Mouse (Mus musculus) CH12.LX (cell line): ENCODE data around the gene Twsg1. TPM values are rescaled to one million over a fixed set of nuclear protein-coding genes. Genes with fewer than 3 reads are reported as not detected.

Source experiments
- DNase-seq: peaks from one replicate; pipeline ENCODE4 v3.0.0-alpha.2; 2013; ENCODE audit errors: extremely low read depth
- H3K27ac ChIP-seq: 2 replicates; pipeline ENCODE4 v1.5.1; 2012; ENCODE audit warnings: low read depth, mild to moderate bottlenecking, control low read depth, moderate library complexity; ENCODE audit not compliant: insufficient read depth
- H3K27me3 ChIP-seq: replicated peaks from 2 replicates; pipeline ENCODE3; 2012; ENCODE audit warnings: inconsistent platforms
- H3K36me3 ChIP-seq, 2 experiments: replicated peaks in 1 of 2; 2 replicates each; pipeline versions ENCODE3 to v1.6.1; 2012; ENCODE audit warnings: inconsistent platforms in 1 of 2, low read length in 1 of 2, mild to moderate bottlenecking in 1 of 2, mixed read lengths in 1 of 2, moderate library complexity in 1 of 2; ENCODE audit not compliant: control insufficient read depth in 1 of 2, insufficient read depth in 1 of 2
- H3K4me1 ChIP-seq, 2 experiments: 2 replicates each; pipeline ENCODE4 v1.6.1; 2012; ENCODE audit warnings: inconsistent platforms in 1 of 2, moderate library complexity in 1 of 2; ENCODE audit not compliant: insufficient read depth in 2 of 2, control insufficient read depth in 1 of 2
- H3K4me2 ChIP-seq: 2 replicates; pipeline ENCODE4 v1.6.1; 2012; ENCODE audit warnings: low read depth, mild to moderate bottlenecking, control low read depth; ENCODE audit not compliant: poor library complexity, insufficient read depth, severe bottlenecking
- H3K4me3 ChIP-seq, 3 experiments: fragments of 150-350 bp in 1 of 3; sonication (generic) in 1 of 3; replicated peaks in 1 of 3; 2 replicates each; pipeline versions ENCODE3 to v1.5.1; 2011 to 2012; ENCODE audit warnings: low read depth in 2 of 3, low read length in 2 of 3, mild to moderate bottlenecking in 2 of 3, moderate library complexity in 2 of 3, control low read depth in 1 of 3, improper control_type of control experiment in 1 of 3, inconsistent platforms in 1 of 3, mixed read lengths in 1 of 3; ENCODE audit not compliant: poor library complexity in 1 of 3
- H3K79me2 ChIP-seq: replicated peaks from 2 replicates; pipeline ENCODE4 v1.6.1; 2012; ENCODE audit warnings: mild to moderate bottlenecking, moderate library complexity; ENCODE audit not compliant: control insufficient read depth, poor library complexity, insufficient read depth, severe bottlenecking; ENCODE audit errors: extremely low read depth
- H3K9ac ChIP-seq: 2 replicates; pipeline ENCODE4 v1.6.1; 2012; ENCODE audit warnings: low read depth, mild to moderate bottlenecking, control low read depth, moderate library complexity; ENCODE audit not compliant: insufficient read depth
- H3K9me3 ChIP-seq: replicated peaks from 2 replicates; pipeline ENCODE3; 2012; ENCODE audit warnings: low read length, inconsistent platforms, mixed read lengths
- CHD2 ChIP-seq: IDR thresholded peaks from 2 replicates; pipeline ENCODE4 v1.6.1; 2011; ENCODE audit warnings: low read length, improper control_type of control experiment
- CTCF ChIP-seq, 2 experiments: IDR thresholded peaks in 1 of 2; conservative IDR thresholded peaks in 1 of 2; 2 replicates each; pipeline ENCODE4 v1.5.1; 2011 to 2012; ENCODE audit warnings: low read depth in 2 of 2, low read length in 2 of 2, improper control_type of control experiment in 1 of 2, inconsistent platforms in 1 of 2, mild to moderate bottlenecking in 1 of 2, moderate library complexity in 1 of 2
- E2F4 ChIP-seq: IDR thresholded peaks from 2 replicates; pipeline ENCODE4 v1.6.1; 2011; ENCODE audit warnings: low read depth, low read length, improper control_type of control experiment; ENCODE audit not compliant: insufficient replicate concordance
- ETS1 ChIP-seq: conservative IDR thresholded peaks from 2 replicates; pipeline ENCODE4 v1.6.1; 2012; ENCODE audit warnings: low read depth, mild to moderate bottlenecking, inconsistent platforms, low read length, improper control_type of control experiment, moderate library complexity
- GABPA ChIP-seq: IDR thresholded peaks from 2 replicates; pipeline ENCODE4 v1.6.1; 2012; ENCODE audit warnings: low read depth, low read length, improper control_type of control experiment, inconsistent platforms; ENCODE audit not compliant: insufficient replicate concordance
- IRF4 ChIP-seq: IDR thresholded peaks from 2 replicates; pipeline ENCODE4 v1.6.1; 2014; ENCODE audit warnings: low read depth, mild to moderate bottlenecking, inconsistent platforms, low read length, improper control_type of control experiment
- JUN ChIP-seq: IDR thresholded peaks from 2 replicates; pipeline ENCODE4 v1.6.1; 2011; ENCODE audit warnings: low read depth, mild to moderate bottlenecking, low read length, improper control_type of control experiment, moderate library complexity; ENCODE audit not compliant: insufficient read depth
- KAT2A ChIP-seq: IDR thresholded peaks from 2 replicates; pipeline ENCODE4 v1.6.1; 2012; ENCODE audit warnings: low read length, improper control_type of control experiment, inconsistent platforms; ENCODE audit not compliant: insufficient replicate concordance
- MAFK ChIP-seq: IDR thresholded peaks from 2 replicates; pipeline ENCODE4 v1.6.1; 2011; ENCODE audit warnings: low read length, improper control_type of control experiment; ENCODE audit not compliant: insufficient replicate concordance
- MAZ ChIP-seq: IDR thresholded peaks from 2 replicates; pipeline ENCODE4 v1.6.1; 2012; ENCODE audit warnings: low read depth, mild to moderate bottlenecking, inconsistent platforms, low read length, improper control_type of control experiment, moderate library complexity
- MXI1 ChIP-seq: IDR thresholded peaks from 2 replicates; pipeline ENCODE4 v1.6.1; 2011; ENCODE audit warnings: mild to moderate bottlenecking, low read depth, low read length, improper control_type of control experiment
- TBP ChIP-seq: conservative IDR thresholded peaks from 2 replicates; pipeline ENCODE4 v1.6.1; 2011; ENCODE audit warnings: low read depth, low read length, improper control_type of control experiment
- TCF12 ChIP-seq: IDR thresholded peaks from 2 replicates; pipeline ENCODE4 v1.6.1; 2014; ENCODE audit warnings: low read depth, mild to moderate bottlenecking, inconsistent platforms, low read length, improper control_type of control experiment
- UBTF ChIP-seq: IDR thresholded peaks from 2 replicates; pipeline ENCODE4 v1.6.1; 2012; ENCODE audit warnings: low read depth, mild to moderate bottlenecking, inconsistent platforms, low read length, improper control_type of control experiment, moderate library complexity
- USF1 ChIP-seq: IDR thresholded peaks from 2 replicates; pipeline ENCODE4 v1.6.1; 2014; ENCODE audit warnings: low read depth, mild to moderate bottlenecking, inconsistent platforms, low read length, improper control_type of control experiment
- ZC3H11A ChIP-seq: IDR thresholded peaks from 2 replicates; pipeline ENCODE4 v1.6.1; 2012; ENCODE audit warnings: low read depth, mild to moderate bottlenecking, inconsistent platforms, low read length, improper control_type of control experiment
- ZNF384 ChIP-seq: IDR thresholded peaks from 2 replicates; pipeline ENCODE4 v1.6.1; 2012; ENCODE audit warnings: low read depth, low read length, improper control_type of control experiment, inconsistent platforms
- dilution Hi-C: fragments of 300-500 bp; cut with MboI; formaldehyde crosslinking; loops from 2 replicates; pipeline ENCODE4 v1.14.3; 2020; ENCODE audit warnings: low sequenced_read_pairs; ENCODE audit not compliant: extremely low pct_unique_long_range_greater_than_20kb, extremely low pct_ligation_motif_present
- in situ Hi-C: fragments of 300-500 bp; cut with MboI; formaldehyde crosslinking; loops from 3 replicates; pipeline ENCODE4 v1.14.3; 2019; ENCODE audit warnings: low sequenced_read_pairs, low pct_ligation_motif_present, low pct_unique_long_range_greater_than_20kb, mixed read lengths
- polyA plus RNA-seq: library from polyadenylated mRNA; unstranded; fragments of >175 nt; gene quantifications from 2 replicates; pipeline ENCODE4 v1.2.1, GENCODE M21; 2012; ENCODE audit warnings: low read depth; ENCODE audit not compliant: insufficient read length
- total RNA-seq, 2 experiments: library from RNA; depleted of rRNA; stranded (reverse); fragments of 300-350 nt in 1 of 2; fragments of >200 nt in 1 of 2; gene quantifications; 2 replicates each; pipeline ENCODE4 v1.2.3; 2012 to 2014

Twsg1 gene
- total and polyA plus RNA-seq, 3 experiments = 12.6 to 17.4 (median 13.4) TPM

DNA sequence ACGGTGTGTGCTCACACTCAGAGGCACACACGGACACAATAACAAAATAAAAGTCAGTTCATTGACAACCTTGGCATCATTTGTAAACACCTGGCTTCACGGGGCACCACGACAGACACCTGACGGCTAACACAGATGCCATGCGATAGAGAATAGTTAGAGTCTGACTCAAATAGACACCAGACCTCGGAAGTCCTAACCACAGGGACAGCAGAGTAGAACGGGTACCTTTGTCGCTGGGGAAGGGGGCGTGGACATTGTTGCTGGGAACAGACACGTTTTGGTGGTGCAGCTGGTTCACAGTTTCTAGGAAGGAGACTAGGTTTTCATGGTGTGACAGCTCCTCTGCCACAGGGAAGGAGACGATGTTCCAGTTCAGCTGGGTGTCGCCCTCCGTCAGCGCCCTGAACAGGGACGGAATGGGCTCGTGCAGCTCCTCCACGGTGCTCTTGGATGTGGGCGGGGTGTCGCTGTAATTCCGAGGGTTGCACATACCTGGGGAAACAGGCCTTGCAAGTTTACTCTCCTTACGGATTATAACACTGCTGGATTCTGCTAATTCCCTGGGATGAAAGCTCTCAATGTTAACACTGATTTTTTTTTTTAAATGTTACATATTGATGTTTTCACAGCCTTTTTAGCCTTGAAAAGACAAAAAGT lies 21.6 kb downstream of the Twsg1 start (continued):
- TF ChIP-seq JUN (peak; percentile 48), TCF12 (peak; percentile 91), CHD2 (no peak), KAT2A (no peak), TBP (no peak), ZNF384 (no peak), ZC3H11A (no peak), CTCF (conservative IDR thresholded peaks at IDR 0.05 in 1 of 2, IDR thresholded peaks at IDR 0.05 in 1 of 2; ENCODE audit: low read depth in 2 of 2, low read length in 2 of 2) (no peak), IRF4 (peak; percentile 92)

DNA sequence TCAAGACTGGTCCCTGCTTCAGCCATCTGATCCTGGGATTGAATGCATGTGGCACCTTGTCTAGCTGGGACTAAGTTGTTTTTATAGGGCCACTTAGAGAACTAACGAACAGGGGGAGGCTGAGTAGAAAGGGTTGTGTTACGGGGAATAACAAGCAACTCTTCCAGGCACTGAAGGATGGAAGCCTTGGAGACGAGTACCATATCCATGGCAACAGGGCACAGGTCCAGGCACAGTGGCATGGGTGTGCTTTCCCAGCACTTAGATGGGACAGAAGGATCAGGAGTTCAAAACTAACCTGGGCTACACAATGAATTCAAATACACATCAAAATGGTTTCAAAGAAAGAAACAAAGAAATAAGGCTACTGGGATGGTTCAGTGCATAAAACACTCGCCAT lies 23.9 kb downstream of the Twsg1 start:
- TF ChIP-seq MAZ = no peak
- no peak for TF ChIP-seq MXI1
- TF ChIP-seq, all 38 proteins: peak for 0
- H3K9ac ChIP-seq = no peak overlapping the region
- H3K4me1 ChIP-seq = peaks cover 11 to 12% of the 10 kb centered on the region in 2 experiments
- in situ Hi-C loops (no loop called here), dilution Hi-C loops (no loop called here)
- peaks cover 27 to 49% of the 10 kb centered on the region in 2 experiments for H3K36me3 ChIP-seq
- no peaks in the 10 kb centered on the region for H3K9me3 ChIP-seq
- no peaks in the 10 kb centered on the region for H3K79me2 ChIP-seq
- no peak overlapping the region for H3K4me2 ChIP-seq
- H3K27ac ChIP-seq = no peak overlapping the region
- H3K4me3 ChIP-seq = no peak overlapping the region
- DNase-seq = no peak
- H3K27me3 ChIP-seq = no peaks in the 10 kb centered on the region

DNA sequence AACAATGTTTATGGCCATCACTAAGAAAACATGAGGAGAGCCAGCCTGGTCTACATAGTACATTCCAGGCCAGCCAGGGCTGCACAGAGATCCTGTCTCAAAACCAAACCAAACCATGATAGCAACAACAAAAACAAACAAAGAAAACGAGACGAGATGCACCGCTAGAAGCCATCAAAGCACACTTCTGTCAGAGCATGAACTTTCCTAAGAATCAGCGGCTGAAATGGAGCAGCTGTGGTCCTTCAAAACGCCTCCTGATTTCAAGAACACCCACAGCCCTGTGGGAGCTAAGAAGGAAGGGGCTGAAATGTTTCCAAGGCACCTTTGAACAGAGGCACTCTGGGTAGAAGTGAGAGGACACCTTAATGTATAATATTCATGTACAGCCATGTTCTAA lies 26.8 kb downstream of the Twsg1 start:
- no peak for DNase-seq
- TF ChIP-seq E2F4 (no peak), USF1 (no peak), UBTF (no peak), ETS1 (no peak), IRF4 (no peak), KAT2A (no peak), GABPA (no peak), MAFK (no peak)
- TF ChIP-seq, all 38 proteins: peak for 0
- Histone ChIP-seq H3K36me3 (peaks cover 29 to 46% of the 10 kb centered on the region in 2 experiments), H3K9ac (no peak overlapping the region), H3K4me3 (no peak overlapping the region), H3K27me3 (no peaks in the 10 kb centered on the region), H3K79me2 (no peaks in the 10 kb centered on the region), H3K27ac (no peak overlapping the region), H3K4me1 (peaks cover 2 to 5% of the 10 kb centered on the region in 2 experiments), H3K4me2 (no peak overlapping the region), H3K9me3 (no peaks in the 10 kb centered on the region)
- in situ Hi-C loops = no loop called here
- dilution Hi-C loops = no loop called here
